Mouse (Mus musculus): ENCODE data around the gene AI413582. TPM values are rescaled to one million over a fixed set of nuclear protein-coding genes. Genes with fewer than 3 reads are reported as not detected.

AI413582 gene
- polyA plus RNA-seq, 1 experiment from 2014 or later, result 20.3 TPM

GRCm38 (mm10) chr17:27596376-27597190, 31.0 kb upstream of the AI413582 start:
- ATAC-seq (ENCODE audit: insufficient number of reproducible peaks, insufficient read depth, low FRiP score, low TSS enrichment), result no peak
- Histone ChIP-seq H3K9ac (no peak overlapping the region), H3K27ac (no peak overlapping the region), H3K9me3 (no peaks in the 10 kb centered on the region), H3K36me3 (peaks cover 51% of the 10 kb centered on the region), H3K4me2 (replicated peaks) (no peak overlapping the region), H3K27me3 (no peaks in the 10 kb centered on the region), H3K4me3 (no peak overlapping the region), H3K4me1 (peaks cover 10% of the 10 kb centered on the region; the same call in 1 of the 2 replicates)
- WGBS, result 74% methylated on average over 21 of the region's 21 CpGs

DNA sequence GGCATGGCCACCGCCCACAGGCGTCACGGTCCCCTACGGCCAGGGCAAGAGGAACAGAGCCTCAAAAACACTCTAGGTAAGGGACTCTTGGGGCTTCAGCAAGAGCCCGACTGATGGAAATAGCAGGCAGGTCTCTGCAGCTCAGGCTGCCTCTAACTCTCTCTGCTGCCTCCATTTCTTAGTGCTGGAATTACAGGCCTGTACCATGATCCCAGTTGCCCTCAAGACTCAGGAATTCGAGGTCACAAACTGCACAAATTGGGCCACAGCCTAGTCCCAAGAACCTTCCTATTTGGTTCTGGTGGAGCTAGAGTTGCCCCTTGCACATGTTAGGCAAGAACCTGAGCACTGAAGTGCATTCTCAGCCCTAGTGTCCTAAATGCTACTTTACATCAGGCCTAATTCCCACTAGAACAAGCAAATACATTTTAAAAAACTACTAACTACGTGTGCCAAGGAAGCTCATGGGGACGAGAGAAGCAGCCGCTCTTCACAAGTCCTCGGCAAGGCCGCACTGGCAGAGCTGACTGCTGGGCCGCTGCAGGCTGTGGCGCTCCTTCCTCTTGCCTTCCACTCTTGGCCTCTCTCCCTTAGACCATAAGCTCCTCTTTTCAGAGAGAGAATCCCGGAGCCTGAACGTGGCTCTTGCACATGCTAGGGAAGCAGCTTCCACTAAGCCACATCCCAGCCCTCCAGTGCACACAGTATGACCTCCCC, 30.3 kb upstream of the AI413582 start:
- Histone ChIP-seq H3K9me3 (no peaks in the 10 kb centered on the region), H3K27ac (no peak overlapping the region), H3K4me1 (peaks cover 9% of the 10 kb centered on the region; the same call in 1 of the 2 replicates), H3K9ac (no peak overlapping the region), H3K27me3 (no peaks in the 10 kb centered on the region), H3K36me3 (peaks cover 57% of the 10 kb centered on the region), H3K4me2 (replicated peaks) (no peak overlapping the region), H3K4me3 (no peak overlapping the region)
- WGBS, result 86% methylated on average over 15 of the region's 15 CpGs
- ATAC-seq (ENCODE audit: insufficient number of reproducible peaks, insufficient read depth, low FRiP score, low TSS enrichment), result no peak

- Histone ChIP-seq H3K4me3 (no peak overlapping the region), H3K9me3 (no peaks in the 10 kb centered on the region), H3K27ac (no peak overlapping the region), H3K4me2 (replicated peaks) (no peak overlapping the region), H3K27me3 (no peaks in the 10 kb centered on the region), H3K36me3 (peaks cover 75% of the 10 kb centered on the region), H3K4me1 (peaks cover 8% of the 10 kb centered on the region; the same call in 1 of the 2 replicates), H3K9ac (no peak overlapping the region)
- no peak for ATAC-seq (ENCODE audit: insufficient number of reproducible peaks, insufficient read depth, low FRiP score, low TSS enrichment)
- 95% methylated on average over 7 of the region's 7 CpGs for WGBS
Observed at GRCm38 (mm10) chr17:27592565-27592910, 27.0 kb upstream of the AI413582 start.

DNA sequence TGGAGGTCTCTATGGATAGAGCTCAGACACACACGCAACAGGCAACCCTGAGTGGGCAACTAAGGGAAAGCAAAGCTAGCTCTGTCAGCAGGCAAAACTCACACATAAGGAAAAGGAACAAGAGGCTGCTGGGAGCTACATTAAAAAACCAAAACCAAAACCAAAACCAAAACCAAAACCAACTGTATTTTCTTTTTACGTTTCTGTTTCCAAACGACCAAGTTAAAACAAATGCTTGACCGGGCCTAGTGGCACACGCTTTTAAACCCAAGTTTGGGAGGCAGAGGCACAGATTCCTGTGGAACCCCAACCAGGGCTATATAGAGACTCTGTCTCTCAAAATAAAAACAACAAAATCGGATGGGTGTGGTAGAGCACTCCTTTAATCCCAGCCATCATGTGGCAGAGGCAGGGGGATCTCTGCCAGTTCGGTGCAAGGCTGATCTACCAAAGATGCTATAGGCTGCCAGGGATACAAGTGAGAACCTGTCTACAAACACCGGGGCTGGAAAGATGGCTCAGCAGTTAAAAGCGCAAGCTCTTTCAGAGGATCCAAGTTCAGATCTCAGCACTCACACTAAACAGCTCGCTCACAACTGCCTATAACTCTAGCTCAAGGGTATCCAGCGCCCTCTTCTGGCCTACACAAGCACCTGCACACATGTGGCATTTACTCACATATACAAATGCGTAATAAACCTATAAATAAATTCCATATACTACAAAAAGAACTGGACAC, 26.4 kb upstream of the AI413582 start:
- H3K27me3 ChIP-seq, result no peaks in the 10 kb centered on the region
- no peak for ATAC-seq (ENCODE audit: insufficient number of reproducible peaks, insufficient read depth, low FRiP score, low TSS enrichment)
- H3K9me3 ChIP-seq, result no peaks in the 10 kb centered on the region
- peaks cover 79% of the 10 kb centered on the region for H3K36me3 ChIP-seq
- no peak overlapping the region for H3K9ac ChIP-seq
- H3K4me3 ChIP-seq, result no peak overlapping the region
- H3K4me2 ChIP-seq (replicated peaks), result no peak overlapping the region
- H3K27ac ChIP-seq, result no peak overlapping the region
- H3K4me1 ChIP-seq, result peaks cover 7% of the 10 kb centered on the region; the same call in 1 of the 2 replicates
- WGBS, result 90% methylated on average over 12 of the region's 12 CpGs

DNA sequence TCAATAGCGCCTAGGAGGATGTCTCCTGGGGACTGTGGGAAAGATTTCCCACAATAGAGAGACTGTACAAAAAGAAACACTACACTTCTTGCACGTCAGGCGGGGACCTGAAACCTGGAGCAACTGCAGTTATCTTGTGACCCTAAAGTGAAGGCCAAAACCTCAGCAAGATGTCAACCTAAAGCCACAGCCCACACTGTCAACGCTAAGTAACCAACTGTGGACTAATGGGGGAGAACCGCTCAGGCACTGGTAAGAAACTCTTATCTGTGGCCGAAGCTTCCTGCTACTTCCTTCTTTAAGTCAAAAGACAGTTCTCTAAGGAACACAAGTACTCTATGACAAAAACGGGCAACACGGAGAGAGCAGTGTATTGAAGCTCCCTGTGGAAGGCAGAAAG, 22.7 kb upstream of the AI413582 start:
- no peak overlapping the region for H3K27ac ChIP-seq
- no peaks in the 10 kb centered on the region for H3K9me3 ChIP-seq
- no peak overlapping the region for H3K4me2 ChIP-seq (replicated peaks)
- H3K4me1 ChIP-seq, result peaks cover 4% of the 10 kb centered on the region; the same call in 1 of the 2 replicates
- H3K27me3 ChIP-seq, result no peaks in the 10 kb centered on the region
- peaks cover 69% of the 10 kb centered on the region for H3K36me3 ChIP-seq
- H3K4me3 ChIP-seq, result no peak overlapping the region
- 77% methylated on average over 8 of the region's 8 CpGs for WGBS
- no peak overlapping the region for H3K9ac ChIP-seq
- no peak for ATAC-seq (ENCODE audit: insufficient number of reproducible peaks, insufficient read depth, low FRiP score, low TSS enrichment)

DNA sequence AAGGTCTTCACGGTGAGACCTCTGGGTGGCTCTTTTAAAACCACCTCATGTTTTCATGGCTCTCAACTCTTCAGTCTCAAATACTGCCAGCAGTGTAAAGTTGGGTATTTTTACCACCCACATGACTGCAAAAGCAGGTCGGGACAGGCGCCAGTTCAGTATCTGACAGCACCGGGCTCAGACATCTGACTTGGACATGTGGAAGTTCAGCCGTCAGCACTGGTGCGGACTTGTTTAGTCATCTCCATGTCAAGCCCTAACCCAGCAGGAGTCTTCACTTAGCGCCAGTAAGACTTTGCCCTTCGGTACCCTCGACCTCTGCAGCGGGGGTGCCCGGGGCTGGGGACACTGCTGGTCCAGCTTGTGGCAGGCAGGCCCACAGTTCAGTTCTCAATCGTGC, 21.7 kb upstream of the AI413582 start:
- ATAC-seq (ENCODE audit: insufficient number of reproducible peaks, insufficient read depth, low FRiP score, low TSS enrichment), result no peak
- H3K4me3 ChIP-seq, result no peak overlapping the region
- H3K36me3 ChIP-seq, result peaks cover 66% of the 10 kb centered on the region
- no peaks in the 10 kb centered on the region for H3K9me3 ChIP-seq
- H3K27me3 ChIP-seq, result no peaks in the 10 kb centered on the region
- H3K27ac ChIP-seq, result no peak overlapping the region
- H3K4me2 ChIP-seq (replicated peaks), result no peak overlapping the region
- H3K9ac ChIP-seq, result no peak overlapping the region
- H3K4me1 ChIP-seq, result peaks cover 4% of the 10 kb centered on the region; the same call in 1 of the 2 replicates
- 75% methylated on average over 12 of the region's 12 CpGs for WGBS

DNA sequence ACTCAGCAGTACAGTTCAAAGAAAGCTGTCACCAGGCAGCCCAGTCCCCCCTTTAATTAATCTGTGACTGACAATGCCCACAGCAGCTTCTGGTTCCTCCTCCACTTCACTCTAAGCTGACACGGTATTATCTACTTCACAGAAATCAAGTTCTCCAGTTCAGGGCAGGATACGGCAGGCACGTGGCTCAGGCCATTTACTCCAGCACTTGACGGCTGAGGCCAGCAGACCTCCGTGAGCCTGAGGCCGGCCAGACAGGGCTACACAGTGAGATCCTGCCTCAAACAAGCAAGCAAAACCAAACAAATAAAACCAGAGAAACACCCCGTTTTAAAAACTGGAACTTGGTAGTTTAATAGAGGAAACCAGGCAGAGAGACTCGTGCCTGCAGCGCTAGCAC, 21.1 kb upstream of the AI413582 start:
- Histone ChIP-seq H3K4me1 (peaks cover 4% of the 10 kb centered on the region; the same call in 1 of the 2 replicates), H3K36me3 (peaks cover 66% of the 10 kb centered on the region), H3K4me3 (no peak overlapping the region), H3K27ac (0 out of 2 replicates have a peak overlapping the region, but pooled peaks have one; percentile 23), H3K4me2 (replicated peaks) (no peak overlapping the region), H3K9me3 (no peaks in the 10 kb centered on the region), H3K27me3 (no peaks in the 10 kb centered on the region), H3K9ac (no peak overlapping the region)
- WGBS, result 73% methylated on average over 9 of the region's 9 CpGs
- ATAC-seq (ENCODE audit: insufficient number of reproducible peaks, insufficient read depth, low FRiP score, low TSS enrichment), result no peak

DNA sequence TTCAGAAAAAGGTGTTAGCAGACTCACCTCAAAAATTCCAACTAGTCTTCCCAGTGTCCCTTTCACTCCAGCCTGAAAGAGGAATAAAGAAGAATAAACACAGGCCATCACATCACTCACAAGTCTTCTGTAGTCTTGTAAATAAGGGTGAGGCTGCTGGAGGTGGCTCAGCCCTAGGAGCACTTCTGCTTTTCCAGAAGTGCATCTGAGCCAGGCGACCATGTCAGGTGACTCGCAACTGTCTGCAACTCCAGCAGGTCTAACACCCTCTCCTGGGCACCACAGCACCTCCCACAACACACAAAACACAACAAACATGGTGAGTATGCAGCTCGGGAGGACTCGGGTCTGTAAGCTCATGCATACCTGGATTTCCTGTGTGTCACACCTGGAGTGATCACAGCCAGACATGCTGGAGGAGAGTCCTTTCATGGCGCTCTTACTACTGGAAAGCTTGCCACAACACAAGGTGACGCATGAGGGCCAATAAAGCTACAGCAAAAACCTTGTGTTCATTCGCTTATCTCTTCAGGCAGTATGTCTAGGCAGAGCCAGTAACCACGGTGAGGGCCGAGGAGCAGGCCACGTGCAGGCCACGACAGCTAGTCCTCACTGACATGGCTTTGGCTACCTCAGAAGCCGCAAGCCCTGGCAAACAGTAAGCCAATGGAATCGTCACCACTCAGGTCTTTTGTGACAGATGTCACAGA, 17.8 kb upstream of the AI413582 start:
- H3K27ac ChIP-seq, result no peak overlapping the region
- no peak overlapping the region for H3K4me3 ChIP-seq
- H3K4me2 ChIP-seq (replicated peaks), result no peak overlapping the region
- ATAC-seq (ENCODE audit: insufficient number of reproducible peaks, insufficient read depth, low FRiP score, low TSS enrichment), result no peak
- peaks cover 82% of the 10 kb centered on the region for H3K36me3 ChIP-seq
- H3K9me3 ChIP-seq, result no peaks in the 10 kb centered on the region
- no peaks in the 10 kb centered on the region for H3K27me3 ChIP-seq
- 92% methylated on average over 13 of the region's 13 CpGs for WGBS
- H3K4me1 ChIP-seq, result no peaks in the 10 kb centered on the region
- no peak overlapping the region for H3K9ac ChIP-seq

GRCm38 (mm10) chr17:27580392-27581068, 15.0 kb upstream of the AI413582 start:
- Histone ChIP-seq H3K27ac (no peak overlapping the region), H3K27me3 (no peaks in the 10 kb centered on the region), H3K4me1 (no peaks in the 10 kb centered on the region), H3K4me2 (replicated peaks) (no peak overlapping the region), H3K9ac (no peak overlapping the region), H3K36me3 (peaks cover 73% of the 10 kb centered on the region), H3K4me3 (no peak overlapping the region), H3K9me3 (no peaks in the 10 kb centered on the region)
- WGBS, result 91% methylated on average over 20 of the region's 20 CpGs
- no peak for ATAC-seq (ENCODE audit: insufficient number of reproducible peaks, insufficient read depth, low FRiP score, low TSS enrichment)

GRCm38 (mm10) chr17:27579816-27580215, 14.3 kb upstream of the AI413582 start:
- Histone ChIP-seq H3K4me2 (replicated peaks) (no peak overlapping the region), H3K9ac (no peak overlapping the region), H3K27ac (no peak overlapping the region), H3K4me1 (no peaks in the 10 kb centered on the region), H3K4me3 (no peak overlapping the region), H3K9me3 (no peaks in the 10 kb centered on the region), H3K27me3 (no peaks in the 10 kb centered on the region), H3K36me3 (peaks cover 73% of the 10 kb centered on the region)
- WGBS, result 94% methylated on average over 8 of the region's 8 CpGs
- no peak for ATAC-seq (ENCODE audit: insufficient number of reproducible peaks, insufficient read depth, low FRiP score, low TSS enrichment)

DNA sequence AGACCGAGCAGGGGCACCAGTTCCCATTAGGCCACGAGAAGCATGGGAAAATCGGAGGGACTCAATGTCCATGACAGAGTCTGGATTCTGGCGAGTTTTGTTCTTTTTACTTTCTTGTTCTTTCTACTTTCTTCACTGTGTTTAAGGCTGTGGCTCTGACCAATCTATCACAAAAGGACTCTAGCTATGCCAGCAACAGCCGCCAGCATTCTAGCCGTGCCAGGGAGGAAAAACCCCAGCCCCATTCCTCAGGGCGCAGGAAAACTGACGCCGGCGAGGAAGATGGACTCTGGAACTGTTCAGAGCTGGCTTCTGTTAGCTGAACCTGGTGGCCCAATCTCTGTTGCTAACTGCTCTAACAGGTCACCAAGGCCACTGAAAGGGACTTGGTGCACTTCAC, 12.9 kb upstream of the AI413582 start:
- no peak for ATAC-seq (ENCODE audit: insufficient number of reproducible peaks, insufficient read depth, low FRiP score, low TSS enrichment)
- no peak overlapping the region for H3K4me3 ChIP-seq
- no peak overlapping the region for H3K4me2 ChIP-seq (replicated peaks)
- H3K36me3 ChIP-seq, result peaks cover 76% of the 10 kb centered on the region
- no peak overlapping the region for H3K27ac ChIP-seq
- H3K27me3 ChIP-seq, result no peaks in the 10 kb centered on the region
- H3K9ac ChIP-seq, result no peak overlapping the region
- 93% methylated on average over 10 of the region's 10 CpGs for WGBS
- no peaks in the 10 kb centered on the region for H3K9me3 ChIP-seq
- no peaks in the 10 kb centered on the region for H3K4me1 ChIP-seq

Data from embryonic facial prominence, embryonic 12.5 days (tissue).